Mouse (Mus musculus): Measurements from ENCODE around the gene Calm2.

Gene Calm2

DNA sequence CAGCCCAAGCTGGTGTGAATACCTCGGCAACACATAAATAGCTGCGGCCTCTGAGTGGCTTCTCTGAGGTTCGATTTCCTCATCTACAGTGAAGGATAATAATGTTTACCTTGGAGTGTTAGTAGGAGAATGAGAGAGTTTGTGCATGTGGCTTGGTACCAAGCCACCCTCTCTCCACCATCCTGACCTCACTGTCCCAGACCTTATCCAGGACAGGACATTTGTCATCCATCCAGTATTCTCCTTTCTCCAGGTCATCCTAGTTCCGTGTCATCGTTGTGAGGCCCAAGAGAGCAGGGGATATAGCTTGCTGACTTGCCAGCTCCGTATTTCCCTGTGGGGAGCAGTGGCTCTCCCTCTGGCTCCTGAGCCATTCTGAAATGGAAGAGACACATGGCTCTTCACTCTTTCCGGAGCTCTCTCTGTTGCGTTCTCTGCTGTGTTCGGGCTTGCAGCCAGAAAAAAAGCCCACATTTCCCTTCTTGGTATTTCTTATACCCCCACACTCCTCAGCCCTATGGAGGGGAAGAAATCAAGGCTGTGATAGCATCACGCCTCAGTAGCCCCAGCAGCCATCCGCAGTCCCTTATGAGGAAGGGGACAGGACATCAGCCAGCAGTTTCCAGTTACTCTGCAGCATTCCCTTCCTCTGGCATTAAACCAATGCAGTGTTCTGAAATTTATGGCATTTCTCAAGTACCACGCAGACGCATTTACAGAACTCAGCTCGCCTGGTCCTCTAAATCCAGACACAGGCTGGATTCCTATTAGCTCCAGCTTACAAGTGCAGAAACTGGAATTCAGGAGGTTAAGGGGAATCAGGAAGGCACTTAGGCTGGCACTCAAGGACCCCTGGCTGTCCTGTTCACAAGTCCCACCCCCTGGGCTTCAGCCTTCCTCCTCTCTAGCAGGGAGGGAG lies 13.3 kb upstream of the Calm2 start:
- in situ Hi-C loops (cut with MseI, MboI) = no loop called here

DNA sequence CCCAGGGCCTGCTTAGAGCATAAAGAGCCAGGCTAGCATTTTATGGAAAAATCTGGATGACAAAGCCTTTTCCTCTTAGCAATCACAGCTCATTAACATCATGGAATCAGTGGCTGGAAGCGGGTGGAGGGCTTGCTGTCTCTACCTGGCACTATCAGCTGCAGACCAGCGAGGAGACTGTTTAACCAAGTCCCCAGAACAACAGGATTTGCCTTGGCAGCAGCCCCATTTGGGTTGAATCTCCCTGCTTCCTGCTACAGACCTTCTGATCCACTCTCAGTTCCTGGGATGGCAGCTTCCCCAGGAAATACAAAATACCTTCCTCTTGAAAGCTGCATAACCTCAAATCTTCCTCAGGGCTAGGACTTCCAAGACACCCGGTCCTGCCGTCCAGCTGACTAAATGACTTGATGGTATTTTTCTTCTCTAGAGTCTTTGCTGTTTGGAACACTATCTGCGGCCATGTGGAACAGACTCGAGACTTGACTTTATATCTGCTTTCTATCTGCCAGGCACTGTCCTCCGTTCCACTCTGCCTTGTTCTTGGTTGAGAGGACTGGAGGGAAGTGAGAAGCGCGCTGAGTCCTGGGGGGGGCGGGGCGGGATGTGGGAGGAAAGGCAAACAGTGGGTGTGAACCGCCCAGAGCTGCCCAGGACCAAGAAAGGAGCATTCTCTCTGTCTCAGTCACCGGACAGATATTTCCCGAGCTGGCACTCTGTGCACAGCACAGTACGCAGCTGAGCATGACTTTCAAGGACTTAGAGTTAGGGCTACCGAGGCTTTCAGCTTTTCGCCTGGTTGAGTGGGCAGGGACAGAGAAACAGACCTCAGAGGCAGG lies 12.4 kb upstream of the Calm2 start:
- in situ Hi-C loops (cut with MseI, MboI) = no loop called here

DNA sequence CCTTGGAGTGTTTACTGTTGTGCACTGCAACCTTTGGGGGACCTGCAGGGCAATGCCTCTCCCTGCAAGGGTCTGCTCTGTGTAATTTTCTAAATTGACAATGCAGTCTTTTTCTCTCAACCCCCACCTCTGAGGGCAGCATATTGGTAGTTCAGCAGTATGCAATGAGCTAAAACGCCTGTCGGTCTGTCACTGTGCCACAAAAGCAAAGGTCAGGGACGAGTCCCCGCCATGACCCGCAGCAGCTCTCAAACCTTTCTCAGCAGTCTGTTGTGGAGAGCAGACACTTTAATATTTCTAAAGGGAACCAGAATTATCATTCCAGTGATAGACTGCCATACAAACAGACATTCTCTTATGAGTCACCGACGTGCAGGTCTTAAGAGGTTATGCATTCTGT lies 11.2 kb upstream of the Calm2 start:
- in situ Hi-C loops (cut with MseI, MboI) = no loop called here

DNA sequence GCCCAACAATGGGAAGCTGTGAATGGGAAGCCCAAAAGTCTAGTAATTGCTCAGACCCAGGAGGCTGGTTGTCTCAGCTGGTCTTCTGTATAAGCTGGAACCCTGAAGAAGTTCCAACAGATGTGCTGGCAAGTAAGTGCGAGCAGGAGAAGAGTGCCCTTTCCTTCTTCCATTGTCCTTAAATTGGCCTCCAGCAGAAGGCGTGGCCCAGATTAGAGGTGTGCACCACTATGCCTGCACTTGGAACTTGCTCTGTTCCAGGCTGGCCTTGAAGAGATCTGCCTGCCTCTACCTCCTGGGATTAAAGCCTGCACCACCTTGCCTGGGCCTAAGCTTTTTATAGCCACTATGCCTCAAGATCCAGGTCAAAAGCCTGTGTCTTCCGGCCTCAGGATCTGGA lies 7.4 kb upstream of the Calm2 start:
- in situ Hi-C loops (cut with MseI, MboI) = no loop called here

DNA sequence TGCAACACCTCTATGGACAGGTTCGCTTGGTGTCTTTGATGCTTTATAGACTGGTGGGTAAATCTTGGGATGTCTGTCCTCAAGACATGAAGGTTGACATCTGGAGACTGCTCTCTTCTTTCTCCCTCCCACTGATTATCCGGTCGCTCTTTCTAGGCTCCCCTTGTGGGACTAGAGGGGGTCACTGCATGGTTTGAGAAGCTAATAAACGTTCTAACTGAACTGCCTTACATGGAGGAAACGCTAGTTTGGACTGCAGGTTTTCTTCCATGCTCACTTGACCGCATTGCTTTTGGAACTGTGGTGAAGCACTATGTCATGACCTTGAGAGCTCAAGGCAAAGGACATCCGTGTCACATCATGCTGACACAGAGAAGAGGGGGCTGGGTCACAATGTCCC lies 6.6 kb upstream of the Calm2 start:
- in situ Hi-C loops (cut with MseI, MboI) = no loop called here

DNA sequence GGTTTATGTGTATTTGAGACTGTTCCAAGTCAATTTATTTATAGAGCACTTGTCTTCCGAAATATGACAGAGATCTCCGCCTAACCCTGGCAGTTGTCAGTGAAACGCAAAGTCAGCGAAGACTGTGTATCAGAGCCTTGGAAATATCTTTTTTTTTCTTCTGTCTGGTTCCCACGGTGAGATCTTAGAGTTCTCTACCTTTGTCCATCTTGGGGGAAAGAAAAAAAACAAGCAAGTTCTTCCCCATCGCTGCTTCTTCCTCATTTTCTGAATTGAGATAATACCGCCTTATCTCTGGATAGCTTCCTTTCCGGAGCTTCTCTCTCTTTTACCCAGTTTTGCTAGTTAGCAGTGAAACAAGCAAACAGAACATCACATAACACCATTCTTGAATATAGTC lies 2.1 kb upstream of the Calm2 start:
- in situ Hi-C loops (cut with MseI, MboI) = no loop called here

DNA sequence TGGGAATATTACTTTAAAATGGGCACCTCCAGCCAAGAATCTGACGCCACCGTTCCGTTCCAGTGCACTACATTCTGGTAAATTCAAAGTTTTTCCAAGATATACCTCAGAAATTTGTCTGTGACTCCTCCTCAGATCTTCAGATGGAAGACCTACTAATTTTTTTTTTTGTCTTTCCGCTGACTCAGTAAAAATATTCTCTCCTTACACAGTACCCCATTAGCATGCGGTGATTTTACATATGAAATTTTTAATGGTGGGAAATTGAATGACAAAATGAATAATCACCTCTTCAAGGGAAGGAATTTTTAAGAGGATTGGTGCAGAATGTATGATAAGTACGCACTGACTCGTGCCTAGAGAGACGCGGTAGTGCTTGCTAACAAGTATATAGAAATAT lies 1.6 kb upstream of the Calm2 start:
- in situ Hi-C loops (cut with MseI, MboI) = no loop called here

DNA sequence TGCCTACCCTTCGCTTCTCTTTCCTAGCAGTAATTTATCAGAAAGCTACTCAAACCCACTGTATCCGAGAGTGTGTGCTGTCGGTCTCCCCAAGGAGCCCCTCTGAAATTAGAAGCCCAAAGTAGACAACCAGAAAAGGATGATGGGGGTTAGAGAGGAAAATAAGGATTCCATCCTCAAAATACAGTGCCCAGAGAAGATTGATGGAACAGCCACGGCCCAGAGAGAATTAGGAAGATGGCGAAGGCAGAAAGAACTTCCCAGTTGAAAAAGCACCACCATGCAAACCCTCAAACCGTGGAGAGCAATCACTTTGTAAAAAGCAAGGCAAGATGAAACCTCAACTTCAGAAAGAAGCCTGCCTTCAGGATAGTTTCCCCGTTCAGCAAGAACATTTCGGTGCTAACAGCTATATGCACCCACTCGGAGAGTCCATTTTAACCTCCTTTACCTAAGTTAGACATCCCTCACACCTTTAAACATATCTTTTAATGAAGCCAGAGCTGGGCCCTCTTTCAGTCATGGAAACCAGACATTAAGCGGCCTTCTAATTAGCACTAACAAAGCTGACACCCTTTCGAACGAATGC lies 971 bp upstream of the Calm2 start:
- in situ Hi-C loops (cut with MseI, MboI) = no loop called here

DNA sequence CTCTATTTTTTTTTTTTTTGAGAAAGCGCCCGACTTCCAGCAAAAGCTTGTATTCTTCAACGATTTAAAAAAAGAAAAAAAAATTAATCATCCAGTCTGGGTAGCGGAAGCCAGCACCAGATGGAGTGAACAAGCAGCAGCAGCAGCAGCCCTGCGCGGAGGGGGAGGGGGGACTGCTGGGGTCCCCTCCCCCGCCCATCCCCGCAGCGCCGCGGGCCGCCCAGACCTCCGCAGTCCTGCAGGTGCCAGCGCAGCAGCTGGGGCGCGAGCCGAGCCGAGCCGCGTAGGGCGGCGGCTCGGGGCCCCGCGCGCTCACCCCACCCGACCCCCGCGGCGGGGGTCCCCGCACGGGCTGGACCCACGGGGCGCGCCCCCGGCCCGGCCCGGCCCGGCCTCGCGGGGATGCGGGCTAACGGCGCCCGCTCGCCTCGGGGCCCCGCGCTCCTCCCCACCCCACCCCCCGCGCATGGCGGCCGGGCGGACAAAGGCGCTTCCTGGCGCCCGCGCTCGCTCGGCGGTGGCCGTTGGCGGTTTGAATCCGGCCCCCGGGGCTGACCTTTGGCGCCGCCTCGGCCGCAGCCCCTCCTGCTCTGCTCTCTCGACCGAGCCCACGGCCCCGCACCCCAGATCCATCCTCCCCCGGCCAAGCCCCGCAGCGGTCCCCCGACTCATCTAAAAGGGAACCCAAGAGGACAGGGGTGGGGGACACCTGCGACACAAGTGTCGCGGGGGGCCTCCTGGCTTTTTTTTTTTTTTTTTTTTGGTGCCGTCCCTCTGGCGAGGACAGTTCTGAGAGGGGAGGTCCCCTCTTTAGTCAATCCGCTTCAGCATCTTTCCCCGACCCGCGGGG lies 593 bp downstream of the Calm2 start:
- in situ Hi-C loops (cut with MseI, MboI) = no loop called here

DNA sequence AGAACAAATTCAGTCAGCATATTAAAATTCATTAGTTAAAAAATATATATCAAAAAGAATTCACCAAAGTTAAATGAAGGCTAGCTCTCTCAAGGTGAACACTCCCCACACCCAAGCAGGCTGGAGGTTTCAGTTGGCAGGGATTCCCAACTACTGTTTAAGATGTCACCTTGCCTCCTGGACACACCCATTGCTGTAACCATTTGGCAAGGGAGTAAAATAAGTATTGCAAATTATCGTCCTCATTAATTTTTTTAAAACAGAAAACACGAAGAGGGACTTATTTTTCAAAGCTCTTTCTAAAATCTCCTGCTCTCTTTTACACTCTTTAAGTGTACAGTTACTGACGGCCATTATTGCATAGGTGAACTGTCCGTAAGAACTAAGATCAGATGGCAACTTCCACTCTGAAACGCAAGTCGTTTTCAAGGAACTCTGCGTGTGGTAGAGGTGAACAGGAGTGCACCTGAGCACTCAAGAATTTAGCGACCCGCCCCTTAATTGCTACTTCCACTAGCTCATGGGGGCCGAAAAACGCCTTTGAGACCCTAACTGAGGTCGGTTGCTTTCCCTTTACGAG lies 1.3 kb downstream of the Calm2 start:
- in situ Hi-C loops (cut with MseI, MboI) = no loop called here

DNA sequence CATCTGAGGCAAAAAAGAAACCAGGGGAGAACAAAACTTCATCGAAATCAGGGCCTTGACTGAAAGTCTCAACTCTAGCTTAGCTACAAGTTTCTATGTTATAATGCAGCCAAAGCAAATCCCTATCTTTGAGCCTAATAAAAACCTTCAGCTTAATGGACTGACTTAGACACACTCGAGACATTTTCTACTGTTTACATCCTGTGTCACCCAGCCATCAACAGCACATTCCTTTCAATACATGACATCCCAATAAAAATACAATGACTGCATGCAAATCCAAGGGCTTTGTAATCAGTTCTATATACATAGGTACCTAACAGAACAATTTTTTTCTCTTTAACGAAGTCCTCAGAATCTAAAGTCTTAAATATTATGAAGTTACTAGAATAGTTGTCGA lies 2.0 kb downstream of the Calm2 start:
- in situ Hi-C loops (cut with MseI, MboI) = no loop called here

DNA sequence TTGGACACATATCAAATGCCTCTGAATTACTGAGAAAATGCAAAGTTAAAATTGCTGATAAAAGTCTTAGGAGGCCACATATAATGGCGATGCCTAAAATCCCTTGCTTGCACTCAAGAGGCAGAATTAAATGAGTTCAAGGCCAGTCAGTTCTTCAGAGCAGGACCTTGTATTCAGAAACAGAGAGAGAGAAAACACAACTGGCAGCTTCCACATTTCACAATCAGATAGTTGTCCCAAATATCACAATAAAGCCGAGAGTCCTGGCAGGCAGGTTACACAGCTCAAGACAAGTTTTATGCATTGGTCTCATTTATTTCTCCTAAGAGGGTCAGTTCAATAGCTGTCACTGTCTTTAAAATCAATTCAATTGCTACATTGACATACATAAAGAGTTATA lies 5.2 kb downstream of the Calm2 start:
- in situ Hi-C loops (cut with MseI, MboI) = no loop called here

DNA sequence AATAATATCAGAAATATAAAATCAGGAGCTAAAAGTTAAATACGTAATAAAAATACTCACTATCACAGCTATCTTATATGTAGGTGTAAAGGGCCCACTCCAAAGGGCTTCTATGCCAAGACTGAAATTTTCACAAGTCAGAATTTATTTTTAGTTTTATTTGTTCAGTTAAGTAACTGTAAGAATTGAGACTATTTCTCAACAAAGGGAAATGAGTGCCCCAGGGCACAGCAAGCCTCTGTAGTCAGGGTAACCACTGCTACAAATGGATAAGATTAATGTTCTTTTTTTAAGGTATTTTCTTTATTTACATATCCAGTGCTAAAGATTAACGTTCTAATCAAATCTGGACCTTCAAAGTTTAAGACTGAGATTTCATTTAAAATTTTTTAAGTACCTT lies 7.3 kb downstream of the Calm2 start:
- in situ Hi-C loops (cut with MseI, MboI) = no loop called here

DNA sequence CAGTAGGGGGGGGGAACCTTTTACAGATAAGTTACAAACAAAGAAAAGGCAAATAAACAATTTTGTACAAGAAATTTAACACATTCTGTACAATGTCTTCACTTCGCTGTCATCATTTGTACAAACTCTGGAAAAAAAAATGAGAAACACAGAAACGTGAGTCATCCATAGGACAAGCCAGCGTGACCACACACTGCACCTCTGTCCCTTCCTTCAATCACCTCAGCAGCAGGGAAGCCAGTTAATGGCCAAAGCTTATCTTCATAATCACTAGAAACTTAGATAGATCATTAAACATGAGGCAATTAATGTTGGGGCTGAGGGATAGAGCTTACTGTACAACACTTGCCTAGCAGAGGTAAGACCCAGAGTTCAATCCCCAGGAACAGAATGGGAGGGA lies 12.8 kb downstream of the Calm2 start:
- in situ Hi-C loops (cut with MseI, MboI) = no loop called here

DNA sequence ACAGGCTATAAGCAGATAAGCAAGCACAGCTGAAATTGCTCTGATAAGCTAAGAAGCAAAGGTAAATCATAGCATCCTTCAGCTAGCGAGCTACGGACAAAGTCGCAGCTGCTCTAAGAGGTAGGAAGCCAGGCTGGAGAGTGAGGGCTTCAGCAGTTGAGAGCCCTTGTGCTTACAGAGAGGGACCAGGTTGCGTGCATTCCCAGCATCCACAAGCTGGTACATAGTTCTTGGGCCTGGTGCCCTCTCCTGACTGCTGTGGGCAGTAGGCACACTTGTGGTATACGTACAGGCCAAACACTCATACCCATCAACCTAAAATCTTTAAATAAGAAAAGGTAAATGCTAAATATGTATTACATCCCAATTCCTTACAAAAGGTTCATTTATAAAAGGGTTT lies 14.0 kb downstream of the Calm2 start:
- in situ Hi-C loops (cut with MseI, MboI) = no loop called here

DNA sequence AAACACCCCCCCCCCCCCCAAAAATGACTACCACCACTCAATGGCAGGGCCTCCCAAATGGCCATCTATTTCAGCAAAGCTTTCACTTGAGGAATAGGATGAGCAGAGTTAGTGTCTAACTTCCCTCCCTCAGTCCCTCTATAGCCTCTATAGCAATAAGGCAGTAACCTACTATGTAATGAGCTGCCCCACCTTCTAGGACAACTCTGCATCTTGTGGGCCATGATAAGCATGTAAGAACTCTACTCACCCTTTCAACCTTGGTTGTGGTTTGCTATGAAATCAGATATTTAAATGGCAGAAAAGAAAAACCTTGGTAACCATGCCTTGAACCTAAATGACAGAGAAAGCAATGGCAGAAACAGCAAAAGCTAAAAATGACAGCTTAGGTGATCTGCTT lies 14.4 kb downstream of the Calm2 start:
- in situ Hi-C loops (cut with MseI, MboI) = no loop called here

DNA sequence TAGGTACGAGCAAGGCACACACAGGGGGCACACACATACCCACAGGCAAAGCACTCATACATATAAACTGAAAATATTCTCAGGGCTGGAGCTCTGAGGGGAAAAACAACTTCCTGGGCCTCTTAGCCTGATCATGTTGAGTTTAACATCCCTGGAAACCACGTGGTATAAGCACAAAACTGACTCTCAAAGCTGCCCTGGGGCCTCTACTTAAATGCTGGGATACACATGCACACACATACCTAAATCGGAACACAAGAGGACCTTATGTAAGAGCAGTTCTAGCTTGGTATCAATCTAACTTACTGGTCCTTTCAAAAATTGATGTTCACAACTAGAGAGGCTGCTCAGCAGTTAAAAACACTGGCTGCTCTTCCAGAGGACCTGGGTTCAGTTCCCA lies 17.3 kb downstream of the Calm2 start:
- in situ Hi-C loops (cut with MseI, MboI) = no loop called here

DNA sequence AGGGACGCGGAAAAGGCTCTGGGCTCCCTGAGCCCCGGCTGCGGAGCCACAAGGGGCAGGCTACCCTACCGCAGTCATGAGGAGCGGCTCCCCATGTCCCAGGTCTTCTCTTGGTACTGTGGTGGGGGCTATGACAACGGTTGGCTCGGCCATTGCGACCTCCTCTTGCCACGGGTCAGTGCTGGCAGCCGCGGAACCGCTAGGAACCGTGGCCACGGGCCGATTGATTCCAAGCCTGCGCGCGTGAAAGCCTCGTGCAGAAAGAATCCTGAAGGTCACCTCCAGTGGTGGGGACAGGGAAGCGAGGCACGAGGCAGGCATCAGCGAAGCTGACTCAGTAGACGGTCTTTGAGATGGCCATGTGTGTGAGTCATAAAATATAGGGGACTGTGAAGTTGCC lies 19.2 kb downstream of the Calm2 start, which contains the start of gene Stpg4:
Gene Stpg4 (minus strand): TSS at position 231 of the 400 bp plus-strand sequence.
- in situ Hi-C loops (cut with MseI, MboI) = no loop called here

DNA sequence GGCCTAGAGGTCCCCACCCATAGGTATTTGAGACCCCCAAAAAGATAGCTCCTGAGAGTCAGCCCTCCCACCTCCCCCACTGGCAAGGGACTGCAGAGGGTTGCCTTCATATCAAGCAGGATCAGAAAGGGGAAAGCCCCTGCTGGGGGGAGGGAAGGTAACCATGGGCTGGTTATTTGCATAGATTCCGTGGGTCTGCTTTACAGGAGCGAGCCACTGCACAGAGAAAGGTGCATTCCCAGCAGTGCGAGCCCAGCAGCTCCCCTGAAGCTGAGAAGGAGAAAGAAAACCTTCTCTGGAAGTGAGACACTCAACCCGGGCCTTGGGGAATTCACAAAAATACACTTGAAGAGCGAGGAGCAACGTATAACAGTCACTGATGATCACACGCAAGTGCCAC lies 28.7 kb downstream of the Calm2 start:
- in situ Hi-C loops (cut with MseI, MboI) = no loop called here

DNA sequence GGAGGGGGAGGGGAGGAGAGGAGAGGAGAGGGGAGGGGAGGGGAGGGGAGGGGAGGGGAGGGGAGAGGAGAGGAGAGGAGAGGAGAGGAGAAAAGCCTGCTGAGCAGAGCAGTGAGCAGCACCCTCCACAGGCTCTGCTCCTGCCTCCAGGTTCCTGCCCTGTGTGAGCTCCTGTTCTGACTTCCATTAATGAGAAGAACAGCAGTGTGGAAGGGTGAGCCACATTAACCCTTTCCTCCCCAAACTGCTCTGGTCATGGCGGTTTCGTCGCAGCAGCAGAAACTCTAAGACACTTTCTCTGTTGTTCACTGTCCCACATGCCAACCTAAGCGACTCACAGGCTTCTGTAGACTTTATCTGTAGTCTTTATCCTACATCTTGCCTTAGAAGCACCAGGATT lies 40.1 kb downstream of the Calm2 start:
- in situ Hi-C loops (cut with MseI, MboI) = no loop called here

DNA sequence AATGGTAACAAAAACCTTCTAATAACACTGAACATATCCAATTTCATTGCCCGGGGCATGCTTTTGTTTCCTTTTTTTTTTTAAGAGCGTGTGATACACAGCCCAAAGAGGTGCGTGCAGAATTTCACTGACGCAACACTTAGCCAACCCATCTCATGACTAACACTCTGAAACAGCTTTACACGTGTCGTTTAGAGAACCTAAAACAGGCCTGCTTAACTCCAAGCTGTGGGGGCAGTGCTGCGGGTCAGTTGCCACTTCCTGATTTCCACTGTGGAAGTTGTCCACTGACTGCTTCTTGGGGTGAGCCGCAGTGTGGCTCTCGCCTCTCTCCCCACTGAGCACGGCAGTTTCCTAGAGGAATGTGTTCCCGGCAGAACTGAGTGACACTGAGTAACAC lies 41.2 kb downstream of the Calm2 start:
- in situ Hi-C loops (cut with MseI, MboI) = no loop called here
